Mouse (Mus musculus) forebrain, embryonic 11.5 days (tissue): Measurements from ENCODE around the gene Gm47959. TPM values are rescaled to one million over a fixed set of nuclear protein-coding genes. Genes with fewer than 3 reads are reported as not detected.

ENCODE experiments used
- ATAC-seq: fragments of 200-750 bp; cut with Nextera tagmentation; replicated peaks from 2 replicates; pipeline ENCODE4 v1.8.0; 2017; ENCODE audit warnings: moderate TSS enrichment; ENCODE audit not compliant: low FRiP score
- DNase-seq: peaks from one replicate; pipeline ENCODE4 v3.0.0-alpha.2; 2017; ENCODE audit warnings: low spot score
- H3K27ac ChIP-seq: fragments of 300-500 bp; sonication (generic); 2 replicates; pipeline ENCODE4 v1.5.1; 2014; ENCODE audit warnings: low read depth, low read length
- H3K27me3 ChIP-seq: fragments of 300-500 bp; sonication (generic); 2 replicates; pipeline ENCODE4 v1.6.1; 2014; ENCODE audit warnings: mild to moderate bottlenecking, low read length, mixed read lengths; ENCODE audit not compliant: control insufficient read depth, insufficient read depth
- H3K36me3 ChIP-seq: fragments of 300-500 bp; sonication (generic); 2 replicates; pipeline ENCODE4 v1.6.1; 2014; ENCODE audit warnings: mild to moderate bottlenecking, low read length, moderate library complexity, mixed read lengths; ENCODE audit not compliant: control insufficient read depth, insufficient read depth
- H3K4me1 ChIP-seq: fragments of 300-500 bp; sonication (generic); replicated peaks from 2 replicates; pipeline ENCODE4 v1.6.1; 2014; ENCODE audit warnings: low read length, mixed read lengths; ENCODE audit not compliant: control insufficient read depth, insufficient read depth
- H3K4me2 ChIP-seq: fragments of 300-500 bp; sonication (generic); 2 replicates; pipeline ENCODE4 v1.6.1; 2014; ENCODE audit warnings: low read depth, mild to moderate bottlenecking, low read length, moderate library complexity, mixed read lengths; ENCODE audit not compliant: severe bottlenecking
- H3K4me3 ChIP-seq: fragments of 300-500 bp; sonication (generic); 2 replicates; pipeline ENCODE4 v1.5.1; 2014; ENCODE audit warnings: low read depth, low read length
- H3K9ac ChIP-seq: fragments of 300-500 bp; sonication (generic); 2 replicates; pipeline ENCODE4 v1.6.1; 2014; ENCODE audit warnings: low read length
- H3K9me3 ChIP-seq: fragments of 300-500 bp; sonication (generic); 2 replicates; pipeline ENCODE4 v1.6.1; 2016; ENCODE audit warnings: low read length, mixed read lengths; ENCODE audit not compliant: control insufficient read depth
- whole genome bisulfite sequencing: fragments of 180-500 bp; shearing (Covaris S2); extraction: QIAGEN DNeasy Blood & Tissue Kit; methylation state at CpG from one replicate; pipeline ENCODE4 v1.1.7; 2014; 5-methylcytosine and 5-hydroxymethylcytosine counted together
- polyA plus RNA-seq: library from polyadenylated mRNA; unstranded; fragments of >200 nt; fragmentation: Nextera tagmentation; extraction: Ambion mirVana; gene quantifications from 2 replicates; pipeline ENCODE4 v1.2.1, GENCODE M21; 2014

The Gm47959 gene
- polyA plus RNA-seq, 1 experiment from 2014 or later, result not detected

DNA sequence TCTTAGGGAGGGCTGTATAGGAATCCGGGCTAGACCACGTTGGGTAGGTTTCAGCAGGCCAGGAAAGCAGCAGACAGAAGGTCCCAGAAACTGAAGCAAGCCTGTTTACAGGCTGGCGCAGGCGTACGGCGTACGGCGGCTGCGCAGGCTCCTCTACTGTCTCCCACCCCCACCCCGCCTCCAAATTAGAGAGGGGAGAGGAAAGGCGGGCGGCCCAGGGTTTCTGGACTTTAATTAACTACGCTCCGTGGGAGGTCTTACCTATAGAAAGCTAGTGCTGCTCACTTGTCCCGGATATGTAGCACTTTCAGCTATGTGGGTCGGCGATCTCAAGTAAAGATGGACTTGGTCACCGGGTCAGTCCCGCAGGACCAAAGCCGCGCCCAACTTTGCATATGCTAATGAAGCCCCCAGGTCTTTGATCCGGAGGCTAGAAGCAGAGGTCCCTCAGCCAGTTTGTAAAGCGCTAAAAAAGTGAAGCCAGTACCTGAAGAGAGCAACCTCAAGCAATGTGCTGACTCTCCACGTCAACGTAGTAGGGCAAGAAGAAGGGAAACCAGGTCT, 37.8 kb downstream of the Gm47959 start, which contains the start of gene Slc19a3:
TSS of gene Slc19a3 (minus strand) at position 340 of the 564 bp plus-strand sequence.
- ATAC-seq (peak; percentile 89), DNase-seq (peak; percentile 70)
- H3K4me1 ChIP-seq, result peaks cover 2% of the 10 kb centered on the region; the same call in 1 of the 2 replicates
- H3K4me2 ChIP-seq, result peak within 1 kb of the TSS; percentile 68
- no peaks in the 10 kb centered on the region for H3K36me3 ChIP-seq
- no peak within 1 kb of the TSS for H3K27ac ChIP-seq
- peak within 1 kb of the TSS; percentile 42 for H3K4me3 ChIP-seq
- peak within 1 kb of the TSS; percentile 54 for H3K9ac ChIP-seq
- under 1% methylated on average over 25 of the region's 25 CpGs for WGBS
- H3K27me3 ChIP-seq, result no peaks in the 10 kb centered on the region; the same call in 1 of the 2 replicates
- H3K9me3 ChIP-seq, result no peaks in the 10 kb centered on the region

DNA sequence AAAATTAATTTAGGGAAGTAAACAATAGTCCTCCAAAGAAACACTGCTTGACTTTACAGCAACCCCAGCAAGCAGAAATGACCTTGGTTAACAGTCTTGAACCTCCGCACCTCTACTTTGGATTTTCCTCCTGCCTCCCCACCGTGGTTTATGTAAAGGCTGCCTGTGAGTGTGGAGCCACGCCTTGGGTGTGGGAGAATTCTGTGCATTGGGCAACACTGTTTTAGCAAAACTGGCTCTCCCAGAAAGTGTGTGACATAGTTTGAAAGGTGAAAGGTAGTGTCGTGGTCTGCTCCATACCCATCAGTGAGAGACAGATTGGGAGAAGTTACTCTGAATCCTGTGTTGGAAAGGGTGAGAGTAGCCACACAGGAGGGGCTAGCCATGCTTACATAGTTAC, 38.7 kb downstream of the Gm47959 start:
- WGBS, result 78% methylated on average over 4 of the region's 4 CpGs
- no peaks in the 10 kb centered on the region for H3K9me3 ChIP-seq
- DNase-seq (no peak), ATAC-seq (0 out of 2 replicates have a peak, but pooled peaks have one; percentile 19)
- no peak overlapping the region for H3K9ac ChIP-seq
- no peak overlapping the region for H3K27ac ChIP-seq
- H3K4me1 ChIP-seq, result peaks cover 2% of the 10 kb centered on the region; the same call in 1 of the 2 replicates
- no peaks in the 10 kb centered on the region for H3K36me3 ChIP-seq
- no peak overlapping the region for H3K4me2 ChIP-seq
- no peaks in the 10 kb centered on the region; the same call in 1 of the 2 replicates for H3K27me3 ChIP-seq
- no peak overlapping the region for H3K4me3 ChIP-seq

- 90% methylated on average over 2 of the region's 2 CpGs for WGBS
Measured at GRCm38 (mm10) chr1:83042380-83042779, 42.0 kb downstream of the Gm47959 start, which contains the start of gene Krtap28-10. Krtap28-10 (minus strand) TSS chr1:83042480.

DNA sequence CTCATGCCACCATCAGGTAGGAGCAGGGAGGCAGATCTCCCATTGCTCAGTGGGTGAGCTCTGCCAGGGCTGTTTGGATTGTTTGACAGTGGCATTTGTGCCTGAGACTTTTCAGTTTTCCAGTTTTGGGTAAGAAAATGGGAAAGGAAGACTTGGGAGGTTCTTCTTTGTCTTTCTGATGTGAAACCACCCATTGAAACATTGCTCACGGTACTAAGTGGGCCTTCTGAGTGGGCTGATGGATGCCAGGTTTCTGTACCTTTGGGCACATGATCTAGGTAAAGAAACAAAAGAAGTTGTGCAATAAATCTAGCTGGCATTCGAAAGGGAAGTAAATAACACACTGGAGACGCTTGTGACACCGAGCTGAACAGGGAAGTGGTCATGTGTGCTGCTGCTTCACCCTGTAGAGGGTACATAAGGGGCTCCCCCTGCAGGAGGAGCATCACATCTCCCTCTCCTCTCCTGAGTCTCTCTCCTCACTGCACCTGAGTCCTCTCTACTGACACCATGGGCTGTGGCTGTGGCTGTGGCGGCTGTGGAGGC, 44.6 kb downstream of the Gm47959 start, which contains the start of gene Gm47969:
TSS of gene Gm47969 (plus strand) at position 51 of the 546 bp plus-strand sequence.
- H3K4me2 ChIP-seq, result no peak within 1 kb of the TSS
- H3K4me3 ChIP-seq, result no peak within 1 kb of the TSS
- H3K27me3 ChIP-seq, result no peaks in the 10 kb centered on the region
- WGBS, result 91% methylated on average over 5 of the region's 5 CpGs
- DNase-seq, result no peak
- H3K9ac ChIP-seq, result no peak within 1 kb of the TSS
- H3K27ac ChIP-seq, result no peak within 1 kb of the TSS
- no peaks in the 10 kb centered on the region for H3K9me3 ChIP-seq
- H3K4me1 ChIP-seq, result no peaks in the 10 kb centered on the region
- ATAC-seq, result no peak
- no peaks in the 10 kb centered on the region for H3K36me3 ChIP-seq

More at GRCm38 (mm10) chr1:83042380-83042779, 42.0 kb downstream of the Gm47959 start, which contains the start of gene Krtap28-10:
- H3K27ac ChIP-seq, result no peak within 1 kb of the TSS
- no peaks in the 10 kb centered on the region for H3K36me3 ChIP-seq
- no peak within 1 kb of the TSS for H3K4me3 ChIP-seq
- ATAC-seq (no peak), DNase-seq (no peak)
- no peaks in the 10 kb centered on the region for H3K9me3 ChIP-seq
- peaks cover 2% of the 10 kb centered on the region; the same call in 1 of the 2 replicates for H3K4me1 ChIP-seq
- H3K9ac ChIP-seq, result no peak within 1 kb of the TSS
- no peaks in the 10 kb centered on the region; the same call in 1 of the 2 replicates for H3K27me3 ChIP-seq
- H3K4me2 ChIP-seq, result no peak within 1 kb of the TSS

Other genes starting within 250 kb of the Gm47959 start
- gene Tm4sf20, start 232.1 kb upstream of the Gm47959 start, polyA plus RNA-seq, result 0.23 TPM in 1 of 2 replicates, not detected in the other
- not detected in 2 replicates for gene Gm47791, start 229.3 kb upstream of the Gm47959 start, polyA plus RNA-seq
- 47.3 and 49.5 TPM in 2 replicates for gene Agfg1, start 161.1 kb upstream of the Gm47959 start, polyA plus RNA-seq
- 0.47 TPM in 1 of 2 replicates, not detected in the other for gene A030005L19Rik, start 87.2 kb upstream of the Gm47959 start, polyA plus RNA-seq
- not detected in 2 replicates for gene A030014E15Rik, start 75.6 kb upstream of the Gm47959 start, polyA plus RNA-seq
- not detected in 2 replicates for gene Gm6217, start 69.1 kb upstream of the Gm47959 start, polyA plus RNA-seq
- gene A030003K21Rik, start 57.2 kb upstream of the Gm47959 start, polyA plus RNA-seq, result not detected in 2 replicates
- not detected in 2 replicates for gene Gm7544, start 44.5 kb upstream of the Gm47959 start, polyA plus RNA-seq
- not detected in 2 replicates for gene Gm47955, start 40.3 kb upstream of the Gm47959 start, polyA plus RNA-seq
- gene Slc19a3, start 37.9 kb downstream of the Gm47959 start, polyA plus RNA-seq, result 0.40 and 0.48 TPM in 2 replicates
- gene Krtap28-10, start 41.9 kb downstream of the Gm47959 start, polyA plus RNA-seq, result not detected in 2 replicates
- not detected in 2 replicates for gene Gm47969, start 44.4 kb downstream of the Gm47959 start, polyA plus RNA-seq
- not detected in 2 replicates for gene A030005K14Rik, start 58.8 kb downstream of the Gm47959 start, polyA plus RNA-seq
- gene Krtap28-13, start 60.4 kb downstream of the Gm47959 start, polyA plus RNA-seq, result not detected in 2 replicates
- gene Ccl20, start 116.2 kb downstream of the Gm47959 start, polyA plus RNA-seq, result not detected in 2 replicates
- gene Daw1, start 159.2 kb downstream of the Gm47959 start, polyA plus RNA-seq, result 0.21 and 0.59 TPM in 2 replicates